Mouse (Mus musculus): ENCODE data around the gene Cryga. TPM values are rescaled to one million over a fixed set of nuclear protein-coding genes. Genes with fewer than 3 reads are reported as not detected.
A peak's percentile ranks its signal among the peaks of the same experiment; 100 is the strongest.
"Not testable (repeated sequence)": the region's sequence is repeated elsewhere in the genome, so short reads cannot be mapped to it uniquely, and the experiment has no call there.

Gene Cryga
- total RNA-seq, 2 experiments from 2014 or later = 0.61 to 1.0 TPM

GRCm38 (mm10) chr1:65088567-65089356 is 14.4 kb downstream of the Cryga start:
- TF ChIP-seq CTCF (IDR thresholded peaks at IDR 0.05) = no peak
- no peak overlapping the region for H3K27ac ChIP-seq
- H3K4me3 ChIP-seq = no peak overlapping the region
- no peak for DNase-seq (ENCODE audit: extremely low spot score in 1 of 2, low spot score in 2 of 2)
- intact Hi-C loops (cut with DNase I) = no loop called here

GRCm38 (mm10) chr1:65082188-65082587 is 21.0 kb downstream of the Cryga start, which contains the start of gene Crygb:
Crygb (minus strand) TSS chr1:65082288.
- H3K27ac ChIP-seq = no peak within 1 kb of the TSS
- DNase-seq (ENCODE audit: extremely low spot score in 1 of 2, low spot score in 2 of 2) = no peak
- TF ChIP-seq CTCF (IDR thresholded peaks at IDR 0.05) = no peak
- H3K4me3 ChIP-seq = no peak within 1 kb of the TSS
- intact Hi-C loops (cut with DNase I) = no loop called here

- DNase-seq (ENCODE audit: extremely low spot score in 1 of 2, low spot score in 2 of 2) = no peak
- intact Hi-C loops (cut with DNase I) = loop anchor here (2.0 to 10.0 kb wide), 2 partner anchors 29 to 1421 kb away; no protein-coding TSS in a partner anchor
Measured at GRCm38 (mm10) chr1:65075607-65076006, 27.6 kb downstream of the Cryga start.

GRCm38 (mm10) chr1:65073589-65073988 is 29.6 kb downstream of the Cryga start, which contains the start of gene Crygc:
Crygc (minus strand) TSS chr1:65073689.
- Histone ChIP-seq H3K4me3 (no peak within 1 kb of the TSS), H3K27ac (no peak within 1 kb of the TSS)
- intact Hi-C loops (cut with DNase I) = loop anchor here (10.0 kb wide), 1 partner anchor 1419 kb away; no protein-coding TSS in a partner anchor
- no peak for TF ChIP-seq CTCF (IDR thresholded peaks at IDR 0.05)
- DNase-seq (ENCODE audit: extremely low spot score in 1 of 2, low spot score in 2 of 2) = no peak

More at GRCm38 (mm10) chr1:65075607-65076006, 27.6 kb downstream of the Cryga start:
- Histone ChIP-seq H3K4me3 (no peak overlapping the region), H3K27ac (no peak overlapping the region)
- TF ChIP-seq CTCF (IDR thresholded peaks at IDR 0.05) = peak; percentile 52

GRCm38 (mm10) chr1:65067842-65068241 is 35.3 kb downstream of the Cryga start:
- no peak for DNase-seq (ENCODE audit: extremely low spot score in 1 of 2, low spot score in 2 of 2)
- Histone ChIP-seq H3K4me3 (no peak overlapping the region), H3K27ac (no peak overlapping the region)
- no peak for TF ChIP-seq CTCF (IDR thresholded peaks at IDR 0.05)
- intact Hi-C loops (cut with DNase I) = no loop called here

GRCm38 (mm10) chr1:65064201-65064600 is 39.0 kb downstream of the Cryga start:
- Histone ChIP-seq H3K4me3 (no peak overlapping the region), H3K27ac (no peak overlapping the region)
- no peak for DNase-seq (ENCODE audit: extremely low spot score in 1 of 2, low spot score in 2 of 2)
- intact Hi-C loops (cut with DNase I) = no loop called here
- no peak for TF ChIP-seq CTCF (IDR thresholded peaks at IDR 0.05)

GRCm38 (mm10) chr1:65063352-65063751 is 39.8 kb downstream of the Cryga start, which contains the start of gene Crygd:
Crygd (minus strand) TSS chr1:65063452.
- TF ChIP-seq CTCF (IDR thresholded peaks at IDR 0.05) = no peak
- DNase-seq (ENCODE audit: extremely low spot score in 1 of 2, low spot score in 2 of 2) = no peak
- Histone ChIP-seq H3K4me3 (no peak within 1 kb of the TSS), H3K27ac (no peak within 1 kb of the TSS)
- intact Hi-C loops (cut with DNase I) = no loop called here

- Histone ChIP-seq H3K4me3 (no peak overlapping the region), H3K27ac (no peak overlapping the region)
- DNase-seq (ENCODE audit: extremely low spot score in 1 of 2, low spot score in 2 of 2) = no peak
- TF ChIP-seq CTCF (IDR thresholded peaks at IDR 0.05) = no peak
- intact Hi-C loops (cut with DNase I) = no loop called here
Measured at GRCm38 (mm10) chr1:65052140-65052539, 51.0 kb downstream of the Cryga start.

GRCm38 (mm10) chr1:65051696-65052095 is 51.5 kb downstream of the Cryga start:
- Histone ChIP-seq H3K4me3 (no peak overlapping the region), H3K27ac (no peak overlapping the region)
- TF ChIP-seq CTCF (IDR thresholded peaks at IDR 0.05) = no peak
- no peak for DNase-seq (ENCODE audit: extremely low spot score in 1 of 2, low spot score in 2 of 2)
- intact Hi-C loops (cut with DNase I) = no loop called here

- DNase-seq (ENCODE audit: extremely low spot score in 1 of 2, low spot score in 2 of 2); H3K4me3 ChIP-seq; intact Hi-C loops (cut with DNase I); H3K27ac ChIP-seq: not testable (repeated sequence)
Measured at GRCm38 (mm10) chr1:65050952-65051351, 52.2 kb downstream of the Cryga start, which contains the start of gene Cryge. Cryge (minus strand) TSS chr1:65051149.

Other genes starting within 250 kb of the Cryga start
- gene Plekhm3, start 146.5 kb downstream of the Cryga start, total RNA-seq (2021) = 10 to 100 TPM; 40.4 to 41.8 TPM
- not detected for gene Akr1cl, start 70.6 kb downstream of the Cryga start, total RNA-seq (2021)
- not detected for gene Cryge, start 52.2 kb downstream of the Cryga start, total RNA-seq (2021)
- gene Crygd, start 39.9 kb downstream of the Cryga start, total RNA-seq (2021) = not detected
- not detected for gene Crygc, start 29.7 kb downstream of the Cryga start, total RNA-seq (2021)
- not detected for gene Crygb, start 21.1 kb downstream of the Cryga start, total RNA-seq (2021)
- under 1 TPM in 1 of 2 experiments, not detected in 1; 0.54 TPM for gene Gm28845, start 16.2 kb upstream of the Cryga start, total RNA-seq (2021)
- 1 to 10 TPM; 6.0 to 6.6 TPM for gene D630023F18Rik, start 19.8 kb upstream of the Cryga start, total RNA-seq (2021)
- gene Idh1, start 83.1 kb upstream of the Cryga start, total RNA-seq (2021) = 10 to 100 TPM; 34.4 to 40.7 TPM
- 10 to 100 TPM; 48.3 to 51.7 TPM for gene Pikfyve, start 83.3 kb upstream of the Cryga start, total RNA-seq (2021)
- 1 to 10 TPM; 1.4 to 1.8 TPM for gene Pth2r, start 178.7 kb upstream of the Cryga start, total RNA-seq (2021)